Mouse (Mus musculus) embryonic fibroblast, embryonic 13.5 days (primary cell): ENCODE results near the gene Rinl.

Experiments
- CTCF ChIP-seq: IDR thresholded peaks from 2 replicates; pipeline ENCODE4 v1.5.1; 2011; ENCODE audit warnings: mild to moderate bottlenecking, control low read depth, low read length, moderate library complexity, borderline replicate concordance; ENCODE audit not compliant: insufficient read depth
- POLR2A ChIP-seq: IDR thresholded peaks from 2 replicates; pipeline ENCODE4 v1.6.1; 2011; ENCODE audit warnings: low read depth, mild to moderate bottlenecking, control low read depth, low read length, moderate library complexity

DNA sequence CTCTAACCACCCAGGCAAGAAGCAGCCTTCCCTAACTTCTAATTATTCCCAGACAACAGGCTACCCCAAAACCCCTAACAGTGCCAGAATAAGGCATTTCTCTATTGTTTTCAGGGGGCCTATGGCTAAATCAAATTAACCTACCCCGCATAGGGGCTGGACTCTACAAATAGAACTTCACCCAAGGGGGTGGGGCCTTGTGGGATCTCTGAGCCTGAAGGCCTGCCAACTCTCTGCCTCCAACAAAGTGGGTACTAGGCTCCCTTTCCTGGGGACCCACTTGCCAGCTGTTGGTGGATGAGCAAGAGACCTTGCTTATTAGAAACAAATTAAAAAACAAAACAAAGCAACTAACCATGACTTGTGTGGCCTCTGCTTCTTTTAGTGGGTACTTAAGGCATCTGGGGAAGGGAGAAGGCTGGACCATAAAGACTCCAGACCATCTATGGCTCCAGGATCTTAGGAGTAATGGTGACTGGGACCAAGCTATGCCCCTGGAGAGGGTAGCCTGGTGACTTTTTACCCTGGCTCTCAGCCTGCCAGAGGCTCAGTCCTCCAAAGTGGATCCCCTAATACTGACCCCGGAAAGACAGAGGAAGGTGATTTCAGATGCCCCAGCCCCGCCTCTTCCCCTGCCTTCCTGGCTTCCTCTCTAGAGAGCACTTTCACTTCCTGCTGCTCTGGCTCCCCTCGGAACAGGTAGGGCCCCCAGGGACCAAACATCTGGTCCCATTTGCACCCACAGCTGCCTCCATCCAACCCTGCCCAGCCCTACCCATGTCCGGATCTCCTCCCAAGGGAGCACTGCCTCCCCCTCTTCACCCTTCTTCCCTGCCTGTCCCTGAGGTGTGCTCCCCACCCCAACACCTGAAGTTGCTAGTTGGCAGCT, at the start of gene Rinl:
- TF ChIP-seq CTCF (no peak), POLR2A (no peak)
